Mouse (Mus musculus) intestine, postnatal 0 days (tissue): ENCODE results near the gene Pygm. TPM values are rescaled to one million over a fixed set of nuclear protein-coding genes. Genes with fewer than 3 reads are reported as not detected.
A peak's percentile ranks its signal among the peaks of the same experiment; 100 is the strongest.

Source experiments
- ATAC-seq: fragments of 200-750 bp; cut with Nextera tagmentation; 2 replicates; pipeline ENCODE4 v1.8.0; 2017; ENCODE audit warnings: mild to moderate bottlenecking, moderate TSS enrichment, moderate library complexity
- H3K27ac ChIP-seq: fragments of 300-500 bp; sonication (generic); 2 replicates; pipeline ENCODE4 v1.5.1; 2014; ENCODE audit warnings: mild to moderate bottlenecking, low read depth, low read length, moderate library complexity
- H3K27me3 ChIP-seq: fragments of 300-500 bp; sonication (generic); replicated peaks from 2 replicates; pipeline ENCODE4 v1.6.1; 2014; ENCODE audit warnings: low read length, mixed read lengths; ENCODE audit not compliant: control insufficient read depth, insufficient read depth
- H3K36me3 ChIP-seq: fragments of 300-500 bp; sonication (generic); 2 replicates; pipeline ENCODE4 v1.6.1; 2014; ENCODE audit warnings: mild to moderate bottlenecking, moderate library complexity; ENCODE audit not compliant: control insufficient read depth, insufficient read depth
- H3K4me1 ChIP-seq: fragments of 300-500 bp; sonication (generic); replicated peaks from 2 replicates; pipeline ENCODE4 v1.6.1; 2014; ENCODE audit warnings: antibody characterized with exemption, low read length, mixed read lengths; ENCODE audit not compliant: control insufficient read depth, insufficient read depth
- H3K4me2 ChIP-seq: fragments of 300-500 bp; sonication (generic); replicated peaks from 2 replicates; pipeline ENCODE4 v1.6.1; 2014; ENCODE audit warnings: low read depth, mild to moderate bottlenecking, moderate library complexity
- H3K4me3 ChIP-seq: fragments of 300-500 bp; sonication (generic); 2 replicates; pipeline ENCODE4 v1.5.1; 2014; ENCODE audit warnings: low read depth, low read length
- H3K9ac ChIP-seq: fragments of 300-500 bp; sonication (generic); 2 replicates; pipeline ENCODE4 v1.6.1; 2014; ENCODE audit warnings: mild to moderate bottlenecking, low read depth, low read length
- H3K9me3 ChIP-seq: fragments of 300-500 bp; sonication (generic); 2 replicates; pipeline ENCODE4 v1.6.1; 2016; ENCODE audit warnings: mixed run types; ENCODE audit not compliant: control insufficient read depth
- CTCF ChIP-seq: sonication (generic); IDR thresholded peaks from 2 replicates; pipeline ENCODE4 v1.5.1; 2016; ENCODE audit warnings: low read depth, mild to moderate bottlenecking, control low read depth, antibody characterized with exemption, moderate library complexity
- WGBS: fragments of 180-500 bp; shearing (Covaris S2); extraction: QIAGEN DNeasy Blood & Tissue Kit; methylation state at CpG from one replicate; pipeline ENCODE4 v1.1.7; 2014; 5-methylcytosine and 5-hydroxymethylcytosine counted together
- polyA plus RNA-seq: library from polyadenylated mRNA; unstranded; fragments of >200 nt; fragmentation: Nextera tagmentation; extraction: Ambion mirVana; gene quantifications from 2 replicates; pipeline ENCODE4 v1.2.1, GENCODE M21; 2015

Pygm gene
- polyA plus RNA-seq, 1 experiment from 2014 or later, result 4.1 TPM

GRCm38 (mm10) chr19:6397582-6398249 is 13.5 kb downstream of the Pygm start:
- no peak for TF ChIP-seq CTCF
- Histone ChIP-seq H3K9ac (no peak overlapping the region), H3K4me3 (no peak overlapping the region), H3K27ac (no peak overlapping the region), H3K4me2 (no peak overlapping the region), H3K36me3 (no peaks in the 10 kb centered on the region; the same call in 1 of the 2 replicates), H3K9me3 (no peaks in the 10 kb centered on the region), H3K4me1 (peaks cover 14% of the 10 kb centered on the region; the same call in 1 of the 2 replicates), H3K27me3 (peaks cover 27% of the 10 kb centered on the region)
- 84% methylated on average over 22 of the region's 22 CpGs for WGBS
- no peak for ATAC-seq

- Histone ChIP-seq H3K9ac (0 out of 2 replicates have a peak overlapping the region, but pooled peaks have one; percentile 19), H3K27ac (peak overlapping the region; percentile 15; the same call in 1 of the 2 replicates), H3K4me3 (peak overlapping the region; percentile 52), H3K4me2 (peak overlapping the region; percentile 78), H3K36me3 (no peaks in the 10 kb centered on the region), H3K9me3 (no peaks in the 10 kb centered on the region), H3K4me1 (peaks cover 14% of the 10 kb centered on the region; the same call in 1 of the 2 replicates), H3K27me3 (peaks cover 30% of the 10 kb centered on the region)
- ATAC-seq, result 0 out of 2 replicates have a peak, but pooled peaks have one; percentile 22
- TF ChIP-seq CTCF, result no peak
- under 1% methylated on average over 38 of the region's 39 CpGs for WGBS
Observed at GRCm38 (mm10) chr19:6398447-6399284, 14.5 kb downstream of the Pygm start.

GRCm38 (mm10) chr19:6399285-6400095 is 15.3 kb downstream of the Pygm start, which contains the start of gene Rasgrp2:
Gene Rasgrp2, plus strand, starts transcription at chr19:6399340.
- H3K36me3 ChIP-seq, result no peaks in the 10 kb centered on the region
- H3K27ac ChIP-seq, result peak within 1 kb of the TSS; percentile 15; the same call in 1 of the 2 replicates
- peaks cover 30% of the 10 kb centered on the region for H3K27me3 ChIP-seq
- no peak for TF ChIP-seq CTCF
- H3K4me1 ChIP-seq, result peaks cover 14% of the 10 kb centered on the region; the same call in 1 of the 2 replicates
- no peaks in the 10 kb centered on the region for H3K9me3 ChIP-seq
- WGBS, result under 1% methylated on average over 60 of the region's 87 CpGs
- peak within 1 kb of the TSS; percentile 52 for H3K4me3 ChIP-seq
- peak within 1 kb of the TSS; percentile 78 for H3K4me2 ChIP-seq
- peak within 1 kb of the TSS; percentile 19; the same call in 1 of the 2 replicates for H3K9ac ChIP-seq
- ATAC-seq, result no peak

- ATAC-seq, result no peak
- H3K9me3 ChIP-seq, result no peaks in the 10 kb centered on the region
- peaks cover 14% of the 10 kb centered on the region; the same call in 1 of the 2 replicates for H3K4me1 ChIP-seq
- no peak overlapping the region for H3K27ac ChIP-seq
- peak overlapping the region; percentile 78 for H3K4me2 ChIP-seq
- WGBS, result 2% methylated on average over 29 of the region's 29 CpGs
- H3K27me3 ChIP-seq, result peaks cover 30% of the 10 kb centered on the region
- H3K9ac ChIP-seq, result no peak overlapping the region
- peak overlapping the region; percentile 52 for H3K4me3 ChIP-seq
- TF ChIP-seq CTCF, result peak; percentile 38; the same call in 1 of the 2 replicates
- no peaks in the 10 kb centered on the region for H3K36me3 ChIP-seq
Observed at GRCm38 (mm10) chr19:6400096-6401086, 16.2 kb downstream of the Pygm start.
